Mouse (Mus musculus) E14TG2a.4 (cell line): ENCODE data around the gene Xrcc4.

Experiments used
- H3K27me3 ChIP-seq: 2 replicates; pipeline ENCODE4 v1.6.1; 2014; ENCODE audit warnings: low read length, control low read depth; ENCODE audit not compliant: insufficient read depth
- H3K36me3 ChIP-seq: 2 replicates; pipeline ENCODE4 v1.6.1; 2014; ENCODE audit warnings: low read length, control low read depth; ENCODE audit not compliant: insufficient read depth
- H3K4me1 ChIP-seq: replicated peaks from 2 replicates; pipeline ENCODE4 v1.6.1; 2014; ENCODE audit warnings: low read depth, low read length, control low read depth
- H3K4me3 ChIP-seq: replicated peaks from 2 replicates; pipeline ENCODE4 v1.5.1; 2014; ENCODE audit warnings: mild to moderate bottlenecking, low read length
- H3K9me3 ChIP-seq: 2 replicates; pipeline ENCODE4 v1.6.1; 2014; ENCODE audit warnings: low read length, control low read depth
- CTCF ChIP-seq: conservative IDR thresholded peaks from 2 replicates; pipeline ENCODE4 v1.5.1; 2014; ENCODE audit warnings: low read length
- NANOG ChIP-seq: IDR thresholded peaks from 2 replicates; pipeline ENCODE4 v1.6.1; 2014; ENCODE audit warnings: borderline replicate concordance, low read length, mixed read lengths
- POU5F1 ChIP-seq: IDR thresholded peaks from 2 replicates; pipeline ENCODE4 v1.6.1; 2014; ENCODE audit warnings: low read length, borderline replicate concordance

Gene Xrcc4

DNA sequence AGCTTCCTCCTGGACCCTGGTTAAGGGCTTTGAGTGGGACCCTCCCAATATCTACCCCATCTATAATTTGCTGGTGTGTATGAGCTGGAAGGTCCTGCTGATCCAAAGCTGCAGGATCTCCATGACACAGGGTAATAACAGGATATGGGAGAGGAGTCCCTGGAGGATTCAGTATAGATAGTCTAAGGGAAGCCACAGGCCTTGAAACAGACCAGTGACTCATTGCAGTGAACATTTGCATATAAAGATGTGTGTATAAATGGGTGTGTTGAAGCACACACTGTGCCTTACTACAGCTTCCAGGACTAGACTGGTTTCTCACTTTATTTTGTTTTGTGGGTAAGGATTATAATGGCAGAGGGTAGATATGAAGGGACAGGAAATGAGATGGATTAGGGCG is 83.8 kb downstream of the Xrcc4 start:
- H3K27me3 ChIP-seq, result no peaks in the 10 kb centered on the region
- TF ChIP-seq NANOG (no peak), POU5F1 (no peak), CTCF (no peak)
- no peak overlapping the region for H3K4me3 ChIP-seq
- H3K4me1 ChIP-seq, result no peaks in the 10 kb centered on the region
- H3K36me3 ChIP-seq, result no peaks in the 10 kb centered on the region
- no peaks in the 10 kb centered on the region for H3K9me3 ChIP-seq

DNA sequence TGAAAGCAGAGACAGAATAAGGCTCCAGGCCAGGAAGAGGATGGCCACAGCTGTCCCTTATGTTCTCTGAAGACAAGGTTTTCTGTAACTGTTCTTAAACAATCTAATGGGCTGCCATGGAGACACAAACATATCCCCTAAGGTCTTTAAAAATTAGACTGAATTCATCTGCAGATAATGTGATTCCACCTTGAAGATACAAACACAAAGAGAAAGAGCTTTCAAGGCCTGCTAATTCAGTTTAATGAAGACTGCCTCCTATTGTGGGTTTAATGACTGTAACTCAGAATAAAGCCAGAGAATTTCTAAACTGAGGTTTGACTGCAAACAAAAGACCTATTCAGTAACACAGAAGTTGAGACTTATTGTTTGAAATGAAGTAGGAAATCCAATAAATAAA is 91.9 kb downstream of the Xrcc4 start:
- H3K27me3 ChIP-seq, result no peaks in the 10 kb centered on the region
- TF ChIP-seq NANOG (no peak), POU5F1 (no peak), CTCF (no peak)
- H3K4me1 ChIP-seq, result no peaks in the 10 kb centered on the region
- no peaks in the 10 kb centered on the region; the same call in 1 of the 2 replicates for H3K36me3 ChIP-seq
- H3K4me3 ChIP-seq, result no peak overlapping the region
- H3K9me3 ChIP-seq, result no peaks in the 10 kb centered on the region

DNA sequence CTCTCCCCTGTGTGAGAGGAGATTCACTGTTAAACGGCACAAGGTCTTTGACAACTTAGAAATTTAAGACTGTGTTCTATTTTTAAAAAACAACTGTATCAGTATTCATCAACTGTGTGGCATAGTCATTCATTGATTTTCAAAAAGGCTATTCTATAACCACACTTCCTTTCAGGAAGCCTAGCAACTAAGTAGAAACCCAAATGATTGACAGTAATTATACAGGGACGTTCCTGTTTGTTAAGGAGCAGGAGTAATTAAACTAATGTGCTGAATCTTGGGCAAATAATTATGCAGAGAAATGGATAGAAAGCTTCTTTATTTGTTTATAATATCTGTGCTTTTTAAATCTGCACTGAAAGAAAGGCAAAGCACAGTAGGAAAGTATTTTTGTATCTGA is 103.3 kb downstream of the Xrcc4 start:
- H3K4me3 ChIP-seq, result no peak overlapping the region
- no peaks in the 10 kb centered on the region for H3K36me3 ChIP-seq
- H3K4me1 ChIP-seq, result no peaks in the 10 kb centered on the region
- no peak for TF ChIP-seq NANOG
- no peak for TF ChIP-seq CTCF
- no peak for TF ChIP-seq POU5F1
- H3K27me3 ChIP-seq, result no peaks in the 10 kb centered on the region
- H3K9me3 ChIP-seq, result no peaks in the 10 kb centered on the region

DNA sequence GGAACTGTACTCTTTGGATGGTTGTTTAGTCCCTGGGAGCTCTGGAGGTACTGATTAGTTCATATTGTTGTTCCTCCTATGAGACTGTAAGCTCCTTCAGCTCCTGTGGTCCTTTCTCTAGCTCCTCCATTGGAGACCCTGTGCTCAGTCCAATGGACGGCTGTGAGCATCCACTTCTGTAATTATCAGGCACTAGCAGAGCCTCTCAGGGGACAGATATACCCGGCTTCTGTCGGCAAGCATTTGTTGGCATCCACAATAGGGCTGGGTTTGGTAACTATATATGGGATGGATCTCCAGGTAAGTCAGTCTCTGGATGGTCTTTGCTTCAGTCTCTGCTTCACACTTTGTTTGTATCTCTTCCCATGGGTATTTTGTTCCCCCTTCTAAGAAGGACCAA is 118.5 kb downstream of the Xrcc4 start:
- Histone ChIP-seq H3K4me1 (no peaks in the 10 kb centered on the region), H3K4me3 (no peak overlapping the region)

DNA sequence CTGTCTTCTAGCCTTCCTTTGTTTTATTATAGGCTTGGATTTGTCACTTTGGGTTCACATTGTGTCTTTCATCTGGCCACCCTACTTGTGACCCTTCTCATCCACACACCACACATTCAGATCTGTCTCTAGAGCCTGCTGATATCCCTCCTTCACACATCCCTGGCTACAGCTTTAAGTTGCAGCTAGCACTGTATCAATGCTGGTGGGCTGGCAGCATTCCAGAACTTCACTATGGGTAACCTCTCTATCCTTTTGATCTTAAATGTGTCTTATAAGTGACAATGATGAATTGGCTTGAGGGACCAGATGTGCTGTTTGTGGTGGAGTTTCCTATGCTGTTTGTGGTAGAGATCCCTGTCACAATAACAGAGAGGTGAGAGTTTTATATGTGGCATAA is 120.7 kb downstream of the Xrcc4 start:
- peaks cover 30% of the 10 kb centered on the region for H3K9me3 ChIP-seq
- H3K4me1 ChIP-seq, result no peaks in the 10 kb centered on the region
- no peaks in the 10 kb centered on the region for H3K27me3 ChIP-seq
- TF ChIP-seq CTCF (no peak), NANOG (no peak), POU5F1 (no peak)
- no peak overlapping the region for H3K4me3 ChIP-seq
- peaks cover 6% of the 10 kb centered on the region for H3K36me3 ChIP-seq

More for the DNA sequence above, 118.5 kb downstream of the Xrcc4 start:
- Histone ChIP-seq H3K9me3 (peaks cover 39% of the 10 kb centered on the region), H3K36me3 (peaks cover 13% of the 10 kb centered on the region), H3K27me3 (no peaks in the 10 kb centered on the region)
- TF ChIP-seq CTCF, result no peak

DNA sequence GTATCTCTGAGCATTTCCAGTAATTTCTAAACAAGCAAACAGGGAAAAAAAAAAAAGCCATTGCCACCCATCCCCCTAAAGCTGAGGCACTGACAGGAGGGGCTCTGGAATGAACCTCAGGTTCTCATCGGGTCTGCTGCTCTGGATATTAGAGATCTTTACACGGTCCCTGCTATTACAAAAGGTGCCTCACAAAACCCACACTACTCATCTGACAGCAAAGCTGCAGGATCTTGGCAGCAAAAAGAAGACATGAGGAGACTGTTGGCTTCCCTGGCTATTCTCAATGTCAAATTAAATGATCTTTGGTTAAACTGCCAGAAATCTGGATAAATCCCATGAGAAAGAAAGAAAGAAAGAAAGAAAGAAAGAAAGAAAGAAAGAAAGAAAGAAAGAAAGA is 145.1 kb downstream of the Xrcc4 start:
- no peak for TF ChIP-seq NANOG
- TF ChIP-seq CTCF, result no peak

DNA sequence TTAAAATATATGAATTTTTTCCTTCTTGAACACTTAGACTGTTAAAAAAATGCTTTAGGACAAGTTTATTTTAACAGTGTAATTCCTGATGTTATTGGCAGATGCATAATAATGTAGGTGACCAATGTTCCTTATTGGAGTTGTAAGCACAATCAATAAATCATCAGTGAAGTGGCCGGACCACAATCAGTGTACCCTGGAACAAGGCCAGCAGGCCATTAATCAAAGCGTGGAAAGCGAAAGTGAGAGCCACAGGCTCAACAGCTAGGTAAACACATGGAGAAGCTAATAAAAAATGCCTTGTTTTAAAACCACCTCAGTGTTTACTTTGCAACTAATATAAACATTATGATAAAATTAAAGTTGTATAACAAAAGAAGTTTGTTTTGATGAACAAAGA is 159.9 kb downstream of the Xrcc4 start:
- no peaks in the 10 kb centered on the region for H3K4me1 ChIP-seq
- no peak overlapping the region for H3K4me3 ChIP-seq
- H3K36me3 ChIP-seq, result no peaks in the 10 kb centered on the region
- H3K9me3 ChIP-seq, result no peaks in the 10 kb centered on the region
- TF ChIP-seq POU5F1 (no peak), CTCF (no peak), NANOG (no peak)
- H3K27me3 ChIP-seq, result no peaks in the 10 kb centered on the region

More for the DNA sequence above, 145.1 kb downstream of the Xrcc4 start:
- no peak overlapping the region for H3K4me3 ChIP-seq
- H3K27me3 ChIP-seq, result no peaks in the 10 kb centered on the region
- H3K9me3 ChIP-seq, result no peaks in the 10 kb centered on the region
- no peaks in the 10 kb centered on the region for H3K36me3 ChIP-seq
- no peaks in the 10 kb centered on the region for H3K4me1 ChIP-seq

DNA sequence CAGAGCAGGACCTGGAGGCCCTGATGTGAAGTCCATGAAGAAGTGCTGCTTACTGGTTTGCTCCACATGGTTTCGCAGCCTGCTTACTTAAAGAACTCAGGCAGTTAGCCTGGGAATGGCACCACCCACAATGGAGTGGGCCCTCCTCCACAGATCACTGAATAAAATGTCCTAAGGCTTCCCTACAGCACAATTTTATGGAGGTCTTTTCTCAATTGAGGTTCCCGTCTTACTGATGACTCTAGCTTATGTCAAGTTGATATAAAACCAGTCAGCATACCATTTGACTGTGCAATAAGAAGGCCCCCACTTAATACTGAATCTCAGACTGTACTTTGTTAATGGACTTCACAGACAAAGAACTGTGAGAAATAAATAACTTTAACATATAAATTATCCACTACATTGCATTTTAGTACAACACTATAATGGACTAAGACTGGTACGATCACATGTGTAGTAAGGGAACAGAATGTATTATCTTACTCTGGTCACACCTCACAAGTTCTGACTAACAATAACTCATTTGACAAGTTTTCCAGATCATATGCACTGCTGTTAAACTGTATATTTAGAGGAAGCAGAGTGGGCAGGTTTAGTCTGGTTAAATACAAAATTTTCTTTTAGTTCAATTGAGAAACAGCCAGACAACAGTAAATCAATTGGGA is 170.5 kb downstream of the Xrcc4 start:
- Histone ChIP-seq H3K4me1 (peaks cover 4% of the 10 kb centered on the region), H3K27me3 (no peaks in the 10 kb centered on the region), H3K36me3 (no peaks in the 10 kb centered on the region), H3K4me3 (no peak overlapping the region), H3K9me3 (no peaks in the 10 kb centered on the region)
- TF ChIP-seq CTCF (no peak), NANOG (no peak), POU5F1 (no peak)

DNA sequence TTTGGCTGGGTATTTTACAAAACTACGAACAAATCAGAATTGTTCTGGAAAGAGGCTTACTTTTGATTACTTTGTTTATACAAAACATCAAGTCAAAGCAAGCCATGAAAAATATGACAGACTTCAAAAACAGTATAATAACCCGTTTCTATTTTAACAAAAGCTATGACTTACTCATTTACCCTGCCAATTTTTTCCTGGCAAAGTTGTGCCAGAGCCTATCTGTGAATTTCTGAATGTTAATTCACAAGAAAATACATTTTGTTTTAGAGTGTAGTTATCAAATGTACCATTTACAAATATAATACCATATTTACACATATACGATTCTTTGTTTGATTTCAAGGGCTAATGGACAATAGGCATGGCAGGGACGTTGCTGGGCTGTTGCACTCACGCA is 175.1 kb downstream of the Xrcc4 start:
- H3K27me3 ChIP-seq, result no peaks in the 10 kb centered on the region
- H3K4me1 ChIP-seq, result no peaks in the 10 kb centered on the region
- peaks cover under 1% of the 10 kb centered on the region; the same call in 1 of the 2 replicates for H3K9me3 ChIP-seq
- TF ChIP-seq CTCF (no peak), NANOG (no peak), POU5F1 (no peak)
- H3K36me3 ChIP-seq, result no peaks in the 10 kb centered on the region
- no peak overlapping the region for H3K4me3 ChIP-seq

DNA sequence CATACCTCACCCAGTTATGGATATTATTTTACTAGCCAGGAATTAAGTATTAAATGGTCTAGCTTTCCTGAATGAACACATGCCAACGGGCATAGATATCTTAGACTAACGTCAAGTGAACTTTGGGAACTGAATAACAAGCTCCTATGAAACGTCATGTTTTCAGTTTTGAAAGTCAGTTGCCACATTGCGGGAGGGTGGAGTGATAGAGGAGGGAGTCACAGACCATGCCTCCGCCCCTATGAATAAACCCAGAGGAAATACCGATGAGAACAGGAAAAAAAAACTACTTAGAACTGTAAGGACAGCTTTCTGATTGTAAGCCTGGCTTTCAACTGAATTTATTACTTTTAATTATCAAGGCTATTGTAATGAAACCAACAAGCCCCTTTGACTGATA is 175.5 kb downstream of the Xrcc4 start:
- Histone ChIP-seq H3K36me3 (no peaks in the 10 kb centered on the region), H3K4me3 (no peak overlapping the region), H3K9me3 (peaks cover 5% of the 10 kb centered on the region), H3K4me1 (no peaks in the 10 kb centered on the region), H3K27me3 (no peaks in the 10 kb centered on the region)
- TF ChIP-seq NANOG (no peak), CTCF (no peak), POU5F1 (no peak)
